Mouse (Mus musculus): ENCODE results near the gene Dcx. TPM values are rescaled to one million over a fixed set of nuclear protein-coding genes. Genes with fewer than 3 reads are reported as not detected.

Gene Dcx
- polyA plus RNA-seq, 1 experiment: not detected

DNA sequence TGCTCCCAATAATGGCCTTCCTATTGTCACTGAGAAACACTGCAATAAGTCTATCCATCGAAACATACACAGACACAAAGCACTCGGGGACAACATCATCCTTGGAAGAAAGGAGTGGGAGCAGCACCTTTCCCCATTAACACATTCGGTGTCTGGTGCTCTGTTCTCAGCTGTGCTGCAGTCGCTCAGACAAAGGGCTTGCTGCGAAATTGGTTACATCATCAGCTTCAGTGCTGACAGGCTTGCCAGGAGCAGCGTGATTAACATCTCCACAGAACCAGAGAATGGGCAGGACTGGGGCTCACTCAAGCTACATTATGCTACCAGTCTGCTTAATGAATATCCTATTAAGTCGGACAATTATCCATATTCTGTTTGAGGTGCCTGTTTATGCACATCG lies 30.8 kb downstream of the Dcx start:
- H3K27ac ChIP-seq (ENCODE audit: control insufficient read depth, insufficient read depth, low read depth, low read length, poor library complexity): no peak overlapping the region
- 59% methylated on average over 8 of the region's 8 CpGs for WGBS
- no peak for TF ChIP-seq POLR2A (IDR thresholded peaks at IDR 0.05; ENCODE audit: borderline replicate concordance, control insufficient read depth, low read depth, low read length)
- no peak for TF ChIP-seq CTCF (IDR thresholded peaks at IDR 0.05; ENCODE audit: control insufficient read depth, insufficient read depth, low read length)
- H3K4me1 ChIP-seq (ENCODE audit: control insufficient read depth, insufficient read depth, low read length): no peaks in the 10 kb centered on the region
- no peak overlapping the region for H3K4me3 ChIP-seq (replicated peaks; ENCODE audit: control insufficient read depth, low read depth, low read length)

DNA sequence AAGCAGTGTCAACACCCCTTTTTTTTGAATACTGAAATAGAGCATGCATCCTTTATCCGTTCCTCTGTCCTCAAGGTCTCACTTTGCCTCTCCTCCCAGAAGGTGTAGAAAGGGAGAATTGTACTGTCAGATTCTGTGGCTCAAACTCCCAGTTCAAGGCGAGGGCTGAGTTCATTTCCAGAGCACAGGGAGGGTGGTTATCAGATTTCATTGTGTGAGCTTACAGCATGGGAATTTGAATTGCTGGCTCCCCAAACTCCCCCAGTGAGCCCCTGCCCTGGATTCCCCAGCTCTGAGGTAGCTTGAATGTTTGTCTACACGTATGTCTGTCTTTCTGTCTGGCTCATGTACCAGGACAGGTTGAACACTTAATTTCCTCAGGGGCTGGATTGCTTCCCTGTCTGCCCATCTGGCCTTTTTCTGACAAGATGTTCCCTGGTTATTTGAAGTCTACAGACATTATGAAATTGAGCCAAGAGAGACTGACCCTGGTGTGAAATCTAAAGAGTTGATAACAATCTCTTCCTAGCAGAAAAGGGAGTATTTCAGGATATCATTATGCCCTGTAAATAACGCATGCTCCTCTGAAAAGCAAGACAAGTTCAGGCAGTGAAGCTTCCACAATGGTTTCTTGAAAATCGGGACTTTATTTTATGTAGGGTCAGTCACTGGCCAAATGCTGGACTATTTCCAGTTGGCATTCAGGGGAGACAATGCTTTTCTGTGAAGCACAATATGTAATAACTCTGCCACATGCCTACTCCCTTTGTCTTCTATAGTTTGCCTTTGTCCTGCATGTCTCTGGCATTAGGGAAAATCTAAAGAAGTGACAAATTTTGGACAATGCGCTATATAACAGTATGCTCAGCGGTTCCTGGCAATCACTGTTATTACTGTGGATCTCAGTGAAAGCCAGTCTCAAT lies 35.5 kb downstream of the Dcx start:
- Histone ChIP-seq H3K4me1 (ENCODE audit: control insufficient read depth, insufficient read depth, low read length) (no peaks in the 10 kb centered on the region), H3K4me3 (replicated peaks; ENCODE audit: control insufficient read depth, low read depth, low read length) (no peak overlapping the region), H3K27ac (ENCODE audit: control insufficient read depth, insufficient read depth, low read depth, low read length, poor library complexity) (no peak overlapping the region)
- TF ChIP-seq POLR2A (IDR thresholded peaks at IDR 0.05; ENCODE audit: borderline replicate concordance, control insufficient read depth, low read depth, low read length): no peak
- TF ChIP-seq CTCF (IDR thresholded peaks at IDR 0.05; ENCODE audit: control insufficient read depth, insufficient read depth, low read length): no peak
- 66% methylated on average over 7 of the region's 7 CpGs for WGBS

DNA sequence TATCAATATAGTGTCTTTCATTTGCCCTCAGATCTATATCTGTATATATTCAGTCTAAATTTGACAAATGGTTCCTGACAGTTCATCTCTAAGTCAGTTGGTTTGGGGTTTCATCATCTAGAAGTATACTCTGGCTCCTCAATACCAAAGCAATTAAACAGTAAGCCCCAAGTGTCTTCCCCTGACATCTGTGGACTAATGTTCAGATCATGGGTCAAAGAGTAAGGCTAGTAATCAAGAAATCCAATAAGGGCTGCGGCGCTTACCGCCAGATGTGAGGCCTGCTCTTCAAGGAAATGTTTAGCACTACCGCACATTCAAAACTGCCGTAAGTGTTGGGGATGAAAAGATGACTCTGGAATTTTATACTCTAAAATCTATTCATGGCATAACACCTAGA lies 36.2 kb downstream of the Dcx start:
- Histone ChIP-seq H3K27ac (ENCODE audit: control insufficient read depth, insufficient read depth, low read depth, low read length, poor library complexity) (no peak overlapping the region), H3K4me1 (ENCODE audit: control insufficient read depth, insufficient read depth, low read length) (no peaks in the 10 kb centered on the region), H3K4me3 (replicated peaks; ENCODE audit: control insufficient read depth, low read depth, low read length) (no peak overlapping the region)
- 86% methylated on average over 5 of the region's 5 CpGs for WGBS
- no peak for TF ChIP-seq POLR2A (IDR thresholded peaks at IDR 0.05; ENCODE audit: borderline replicate concordance, control insufficient read depth, low read depth, low read length)
- no peak for TF ChIP-seq CTCF (IDR thresholded peaks at IDR 0.05; ENCODE audit: control insufficient read depth, insufficient read depth, low read length)

GRCm38 (mm10) chrX:143893180-143893579 lies 39.9 kb downstream of the Dcx start:
- Histone ChIP-seq H3K4me3 (replicated peaks; ENCODE audit: control insufficient read depth, low read depth, low read length) (no peak overlapping the region), H3K27ac (ENCODE audit: control insufficient read depth, insufficient read depth, low read depth, low read length, poor library complexity) (no peak overlapping the region), H3K4me1 (ENCODE audit: control insufficient read depth, insufficient read depth, low read length) (no peaks in the 10 kb centered on the region)
- 60% methylated on average over 3 of the region's 3 CpGs for WGBS
- TF ChIP-seq CTCF (IDR thresholded peaks at IDR 0.05; ENCODE audit: control insufficient read depth, insufficient read depth, low read length) (no peak), POLR2A (IDR thresholded peaks at IDR 0.05; ENCODE audit: borderline replicate concordance, control insufficient read depth, low read depth, low read length) (no peak)

DNA sequence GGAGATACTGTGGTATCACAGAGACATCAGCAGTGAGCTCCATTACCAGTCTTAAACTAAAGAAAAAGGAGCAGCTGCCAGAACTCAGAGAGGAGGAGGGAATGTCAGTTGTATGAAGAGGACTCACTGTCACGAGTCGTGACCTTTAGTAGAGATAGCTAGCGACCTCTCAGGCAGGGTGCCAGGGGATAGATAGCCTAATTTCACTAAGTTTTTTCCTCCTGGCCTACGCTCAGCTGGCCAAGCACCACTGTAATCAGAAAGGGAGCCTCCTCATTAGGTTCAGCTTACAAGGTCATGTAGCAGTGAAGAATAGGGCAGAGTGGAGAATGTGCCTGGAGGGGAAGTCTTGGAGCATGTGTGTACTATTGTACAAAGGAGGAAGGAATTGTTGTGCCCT lies 47.3 kb downstream of the Dcx start:
- no peak for TF ChIP-seq POLR2A (IDR thresholded peaks at IDR 0.05; ENCODE audit: borderline replicate concordance, control insufficient read depth, low read depth, low read length)
- no peak for TF ChIP-seq CTCF (IDR thresholded peaks at IDR 0.05; ENCODE audit: control insufficient read depth, insufficient read depth, low read length)
- WGBS: 61% methylated on average over 4 of the region's 4 CpGs

GRCm38 (mm10) chrX:143884953-143885352 lies 48.2 kb downstream of the Dcx start:
- no peak for TF ChIP-seq CTCF (IDR thresholded peaks at IDR 0.05; ENCODE audit: control insufficient read depth, insufficient read depth, low read length)
- TF ChIP-seq POLR2A (IDR thresholded peaks at IDR 0.05; ENCODE audit: borderline replicate concordance, control insufficient read depth, low read depth, low read length): no peak
- Histone ChIP-seq H3K4me3 (replicated peaks; ENCODE audit: control insufficient read depth, low read depth, low read length) (no peak overlapping the region), H3K27ac (ENCODE audit: control insufficient read depth, insufficient read depth, low read depth, low read length, poor library complexity) (no peak overlapping the region), H3K4me1 (ENCODE audit: control insufficient read depth, insufficient read depth, low read length) (no peaks in the 10 kb centered on the region)
- 57% methylated on average over 3 of the region's 3 CpGs for WGBS

More for the DNA sequence above, 47.3 kb downstream of the Dcx start:
- Histone ChIP-seq H3K27ac (ENCODE audit: control insufficient read depth, insufficient read depth, low read depth, low read length, poor library complexity) (no peak overlapping the region), H3K4me1 (ENCODE audit: control insufficient read depth, insufficient read depth, low read length) (no peaks in the 10 kb centered on the region), H3K4me3 (replicated peaks; ENCODE audit: control insufficient read depth, low read depth, low read length) (no peak overlapping the region)

DNA sequence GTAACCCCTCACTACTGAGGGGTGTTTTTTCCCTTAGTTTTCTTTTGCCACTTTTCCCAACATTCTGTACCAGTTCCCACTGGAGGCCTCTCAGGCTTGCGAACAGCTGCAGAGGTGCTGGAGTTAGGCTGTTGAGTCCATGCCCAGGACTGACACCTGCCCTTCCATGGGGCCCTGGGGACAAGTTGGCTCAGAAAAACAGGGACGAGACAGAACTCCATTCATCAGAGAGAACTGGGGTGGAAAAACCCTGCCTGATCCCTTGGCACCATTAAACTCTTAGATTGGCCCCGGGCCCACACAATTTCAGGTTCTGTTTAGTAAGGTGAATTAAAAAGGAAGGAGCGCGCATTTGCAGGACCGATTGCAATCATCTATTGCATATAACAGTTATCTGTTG lies 48.8 kb downstream of the Dcx start:
- WGBS: 83% methylated on average over 6 of the region's 6 CpGs
- Histone ChIP-seq H3K27ac (ENCODE audit: control insufficient read depth, insufficient read depth, low read depth, low read length, poor library complexity) (no peak overlapping the region), H3K4me1 (ENCODE audit: control insufficient read depth, insufficient read depth, low read length) (no peaks in the 10 kb centered on the region), H3K4me3 (replicated peaks; ENCODE audit: control insufficient read depth, low read depth, low read length) (no peak overlapping the region)
- TF ChIP-seq CTCF (IDR thresholded peaks at IDR 0.05; ENCODE audit: control insufficient read depth, insufficient read depth, low read length) (no peak), POLR2A (IDR thresholded peaks at IDR 0.05; ENCODE audit: borderline replicate concordance, control insufficient read depth, low read depth, low read length) (no peak)

DNA sequence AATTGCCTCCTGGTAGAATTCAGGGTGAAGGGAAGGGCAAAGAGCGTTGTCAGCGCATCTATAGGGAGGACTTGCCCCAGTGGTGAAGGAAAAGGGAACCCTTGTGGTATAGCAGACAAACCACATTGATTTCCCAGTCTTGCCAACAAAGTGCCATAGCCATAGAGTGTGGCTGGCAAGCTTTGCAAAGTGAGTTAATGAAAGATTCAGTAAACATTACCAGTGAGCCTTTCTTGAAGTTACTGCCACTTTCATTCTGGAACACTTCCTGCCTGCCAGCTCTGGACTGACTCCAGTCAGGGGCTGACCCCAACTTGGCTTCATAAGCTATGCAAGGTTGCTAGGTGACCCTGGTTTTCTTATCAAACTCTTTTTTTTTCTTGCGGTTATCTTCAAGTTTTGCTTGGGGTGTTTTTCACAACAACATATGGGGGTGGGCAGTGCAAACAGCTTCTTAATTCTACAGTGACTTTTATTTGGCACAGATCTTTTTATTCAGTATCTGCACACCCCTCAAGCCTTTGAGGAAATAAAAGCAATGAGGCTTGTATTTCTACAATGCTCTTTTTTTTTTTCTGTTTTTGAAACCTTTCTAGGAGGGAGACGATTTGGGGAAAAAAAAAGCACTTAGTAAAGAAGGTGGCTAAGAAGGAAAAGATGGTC lies 51.2 kb downstream of the Dcx start:
- H3K4me1 ChIP-seq (ENCODE audit: control insufficient read depth, insufficient read depth, low read length): no peaks in the 10 kb centered on the region
- no peak overlapping the region for H3K4me3 ChIP-seq (replicated peaks; ENCODE audit: control insufficient read depth, low read depth, low read length)
- H3K27ac ChIP-seq (ENCODE audit: control insufficient read depth, insufficient read depth, low read depth, low read length, poor library complexity): no peak overlapping the region
- TF ChIP-seq CTCF (IDR thresholded peaks at IDR 0.05; ENCODE audit: control insufficient read depth, insufficient read depth, low read length) (no peak), POLR2A (IDR thresholded peaks at IDR 0.05; ENCODE audit: borderline replicate concordance, control insufficient read depth, low read depth, low read length) (no peak)
- WGBS: 39% methylated on average over 4 of the region's 4 CpGs
